Mouse (Mus musculus): ENCODE results near the gene Pik3r3. TPM values are rescaled to one million over a fixed set of nuclear protein-coding genes. Genes with fewer than 3 reads are reported as not detected.
"Not testable (repeated sequence)": the region's sequence is repeated elsewhere in the genome, so short reads cannot be mapped to it uniquely, and the experiment has no call there.

Pik3r3 gene
- polyA plus RNA-seq, 1 experiment = 5.7 TPM

DNA sequence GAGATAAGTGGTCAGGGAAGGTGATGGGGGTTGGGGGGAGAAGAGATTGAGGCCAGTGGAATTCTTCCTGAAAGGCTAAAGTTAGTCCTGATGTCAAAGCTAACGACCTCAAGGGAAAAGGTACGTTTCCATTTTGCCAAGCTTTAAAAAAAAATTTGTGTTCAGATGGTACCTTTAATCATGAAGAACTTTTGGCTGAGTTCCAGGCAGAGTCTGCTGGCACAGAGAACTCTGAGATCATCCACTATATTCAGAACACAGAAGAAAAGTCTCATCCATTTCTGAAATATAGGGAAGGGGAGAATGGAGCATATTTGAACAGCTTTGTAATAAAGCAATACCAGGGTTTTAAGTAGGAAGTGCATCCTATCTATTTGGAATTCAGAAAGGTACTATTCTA is 4.4 kb upstream of the Pik3r3 start:
- no peaks in the 10 kb centered on the region for H3K79me2 ChIP-seq (ENCODE audit: control insufficient read depth, insufficient read depth)
- H3K27me3 ChIP-seq (ENCODE audit: control insufficient read depth, insufficient read depth, insufficient read length) = no peaks in the 10 kb centered on the region
- H3K4me2 ChIP-seq (ENCODE audit: low read depth) = peak overlapping the region; percentile 4
- H3ac ChIP-seq (ENCODE audit: control insufficient read depth, insufficient read length) = no peak overlapping the region
- no peak for TF ChIP-seq CEBPB (IDR thresholded peaks at IDR 0.05; ENCODE audit: insufficient read depth, poor library complexity, severe bottlenecking)
- no peak for TF ChIP-seq MYOG (IDR thresholded peaks at IDR 0.05; ENCODE audit: control insufficient read depth in 1 of 3, insufficient read depth in 1 of 3, insufficient read length in 2 of 3, low read depth in 2 of 3)
- TF ChIP-seq POLR2A (IDR thresholded peaks at IDR 0.05; ENCODE audit: insufficient read length, low read depth) = no peak
- no peak for TF ChIP-seq MYOD1 (IDR thresholded peaks at IDR 0.05; ENCODE audit: control insufficient read depth in 1 of 3, insufficient read length in 2 of 3, low read depth in 2 of 3)
- no peak for TF ChIP-seq SRF (IDR thresholded peaks at IDR 0.05; ENCODE audit: control insufficient read depth, insufficient read length, low read depth)
- no peak for TF ChIP-seq REST (IDR thresholded peaks at IDR 0.05; ENCODE audit: insufficient read depth, insufficient read length)
- TF ChIP-seq E2F4 (IDR thresholded peaks at IDR 0.05; ENCODE audit: insufficient read depth) = no peak
- TF ChIP-seq USF1 (IDR thresholded peaks at IDR 0.05; ENCODE audit: low read depth) = no peak
- no peak for TF ChIP-seq POLR2AphosphoS2 (IDR thresholded peaks at IDR 0.05; ENCODE audit: insufficient read length, low read depth)
- no peak for TF ChIP-seq TCF12 (IDR thresholded peaks at IDR 0.05; ENCODE audit: insufficient read depth, poor library complexity, severe bottlenecking)
- no peak for TF ChIP-seq MAX (IDR thresholded peaks at IDR 0.05; ENCODE audit: low read depth)
- TF ChIP-seq TCF3 (IDR thresholded peaks at IDR 0.05; ENCODE audit: insufficient read length, low read depth) = no peak
- H3K36me3 ChIP-seq (ENCODE audit: control insufficient read depth, insufficient read depth) = no peaks in the 10 kb centered on the region
- no peak overlapping the region for H3K4me3 ChIP-seq

DNA sequence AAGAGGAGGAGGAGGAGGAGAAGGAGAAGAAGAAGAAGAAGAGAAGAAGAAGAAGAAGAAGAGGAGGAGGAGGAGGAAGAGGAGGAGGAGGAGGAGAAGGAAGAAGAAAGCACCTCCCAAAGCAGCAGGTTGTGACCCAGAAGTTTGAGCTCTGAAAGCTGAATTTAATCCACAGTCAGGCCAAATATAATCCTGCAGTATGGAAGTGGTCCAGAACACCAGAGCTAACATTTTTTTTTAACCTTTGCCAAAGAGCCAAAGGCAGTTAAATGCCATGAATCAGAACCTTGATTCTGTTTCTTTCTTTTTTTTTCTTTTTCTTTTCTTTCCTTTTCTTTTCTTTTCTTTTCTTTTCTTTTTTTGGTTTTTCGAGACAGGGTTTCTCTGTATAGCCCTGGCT is 3.8 kb upstream of the Pik3r3 start:
- not testable (repeated sequence) for H3K27me3 ChIP-seq (ENCODE audit: control insufficient read depth, insufficient read depth, insufficient read length); H3K79me2 ChIP-seq (ENCODE audit: control insufficient read depth, insufficient read depth); H3K4me3 ChIP-seq; H3K4me2 ChIP-seq (ENCODE audit: low read depth); H3ac ChIP-seq (ENCODE audit: control insufficient read depth, insufficient read length); H3K36me3 ChIP-seq (ENCODE audit: control insufficient read depth, insufficient read depth)

- Histone ChIP-seq H3K27me3 (ENCODE audit: control insufficient read depth, insufficient read depth, insufficient read length) (no peaks in the 10 kb centered on the region), H3K4me3 (no peak overlapping the region), H3K4me2 (ENCODE audit: low read depth) (no peak overlapping the region), H3ac (ENCODE audit: control insufficient read depth, insufficient read length) (no peak overlapping the region), H3K79me2 (ENCODE audit: control insufficient read depth, insufficient read depth) (peaks cover 10% of the 10 kb centered on the region), H3K36me3 (ENCODE audit: control insufficient read depth, insufficient read depth) (no peaks in the 10 kb centered on the region)
- no peak for TF ChIP-seq MYOG (IDR thresholded peaks at IDR 0.05; ENCODE audit: control insufficient read depth in 1 of 3, insufficient read depth in 1 of 3, insufficient read length in 2 of 3, low read depth in 2 of 3)
- no peak for TF ChIP-seq POLR2AphosphoS2 (IDR thresholded peaks at IDR 0.05; ENCODE audit: insufficient read length, low read depth)
- TF ChIP-seq MYOD1 (IDR thresholded peaks at IDR 0.05; ENCODE audit: control insufficient read depth in 1 of 3, insufficient read length in 2 of 3, low read depth in 2 of 3) = no peak
- TF ChIP-seq TCF12 (IDR thresholded peaks at IDR 0.05; ENCODE audit: insufficient read depth, poor library complexity, severe bottlenecking) = no peak
- no peak for TF ChIP-seq REST (IDR thresholded peaks at IDR 0.05; ENCODE audit: insufficient read depth, insufficient read length)
Observed at GRCm38 (mm10) chr4:116219056-116219455, 2.4 kb upstream of the Pik3r3 start.

- no peaks in the 10 kb centered on the region for H3K36me3 ChIP-seq (ENCODE audit: control insufficient read depth, insufficient read depth)
- no peaks in the 10 kb centered on the region for H3K27me3 ChIP-seq (ENCODE audit: control insufficient read depth, insufficient read depth, insufficient read length)
- H3K4me2 ChIP-seq (ENCODE audit: low read depth) = peak overlapping the region; percentile 57
- H3K79me2 ChIP-seq (ENCODE audit: control insufficient read depth, insufficient read depth) = peaks cover 17% of the 10 kb centered on the region
- peak overlapping the region; percentile 53 for H3ac ChIP-seq (ENCODE audit: control insufficient read depth, insufficient read length)
- peak overlapping the region; percentile 91 for H3K4me3 ChIP-seq
- TF ChIP-seq MYOG (IDR thresholded peaks at IDR 0.05; ENCODE audit: control insufficient read depth in 1 of 3, insufficient read depth in 1 of 3, insufficient read length in 2 of 3, low read depth in 2 of 3) = no peak
- TF ChIP-seq TCF12 (IDR thresholded peaks at IDR 0.05; ENCODE audit: insufficient read depth, poor library complexity, severe bottlenecking) = no peak
- TF ChIP-seq CEBPB (IDR thresholded peaks at IDR 0.05; ENCODE audit: insufficient read depth, poor library complexity, severe bottlenecking) = no peak
- TF ChIP-seq MYOD1 (IDR thresholded peaks at IDR 0.05; ENCODE audit: control insufficient read depth in 1 of 3, insufficient read length in 2 of 3, low read depth in 2 of 3) = no peak
- TF ChIP-seq POLR2AphosphoS2 (IDR thresholded peaks at IDR 0.05; ENCODE audit: insufficient read length, low read depth) = no peak
- no peak for TF ChIP-seq POLR2A (IDR thresholded peaks at IDR 0.05; ENCODE audit: insufficient read length, low read depth)
- TF ChIP-seq USF1 (IDR thresholded peaks at IDR 0.05; ENCODE audit: low read depth) = no peak
- no peak for TF ChIP-seq REST (IDR thresholded peaks at IDR 0.05; ENCODE audit: insufficient read depth, insufficient read length)
- TF ChIP-seq TCF3 (IDR thresholded peaks at IDR 0.05; ENCODE audit: insufficient read length, low read depth) = no peak
- no peak for TF ChIP-seq E2F4 (IDR thresholded peaks at IDR 0.05; ENCODE audit: insufficient read depth)
- TF ChIP-seq MAX (IDR thresholded peaks at IDR 0.05; ENCODE audit: low read depth) = no peak
- no peak for TF ChIP-seq SRF (IDR thresholded peaks at IDR 0.05; ENCODE audit: control insufficient read depth, insufficient read length, low read depth)
Observed at GRCm38 (mm10) chr4:116220071-116220650, 1.3 kb upstream of the Pik3r3 start.

DNA sequence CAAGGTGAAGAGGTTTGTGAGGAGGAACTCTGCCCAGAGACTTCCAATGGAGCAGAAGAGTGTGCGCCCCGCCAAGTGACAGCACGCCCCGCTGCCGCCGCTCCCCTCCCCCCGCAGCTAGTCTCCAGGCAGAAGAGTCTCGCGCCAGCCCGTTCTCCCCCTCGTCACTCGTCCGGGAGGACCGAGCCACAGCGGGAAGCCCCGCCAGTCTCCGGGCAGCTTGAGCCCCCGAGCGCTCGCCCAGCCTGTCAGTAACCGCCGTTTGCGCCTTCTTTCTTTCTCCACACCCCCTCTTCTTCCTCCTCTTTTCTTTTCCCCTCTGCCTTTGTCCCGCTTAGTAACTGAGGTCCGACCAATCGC is 658 bp upstream of the Pik3r3 start:
- TF ChIP-seq CEBPB (IDR thresholded peaks at IDR 0.05; ENCODE audit: insufficient read depth, poor library complexity, severe bottlenecking) (no peak), POLR2AphosphoS2 (IDR thresholded peaks at IDR 0.05; ENCODE audit: insufficient read length, low read depth) (peak; percentile 75), SRF (IDR thresholded peaks at IDR 0.05; ENCODE audit: control insufficient read depth, insufficient read length, low read depth) (no peak), POLR2A (IDR thresholded peaks at IDR 0.05; ENCODE audit: insufficient read length, low read depth) (peak; percentile 74), TCF12 (IDR thresholded peaks at IDR 0.05; ENCODE audit: insufficient read depth, poor library complexity, severe bottlenecking) (no peak), MAX (IDR thresholded peaks at IDR 0.05; ENCODE audit: low read depth) (no peak), E2F4 (IDR thresholded peaks at IDR 0.05; ENCODE audit: insufficient read depth) (no peak), MYOD1 (IDR thresholded peaks at IDR 0.05; ENCODE audit: control insufficient read depth in 1 of 3, insufficient read length in 2 of 3, low read depth in 2 of 3) (no peak), MYOG (IDR thresholded peaks at IDR 0.05; ENCODE audit: control insufficient read depth in 1 of 3, insufficient read depth in 1 of 3, insufficient read length in 2 of 3, low read depth in 2 of 3) (no peak), USF1 (IDR thresholded peaks at IDR 0.05; ENCODE audit: low read depth) (no peak), REST (IDR thresholded peaks at IDR 0.05; ENCODE audit: insufficient read depth, insufficient read length) (no peak), TCF3 (IDR thresholded peaks at IDR 0.05; ENCODE audit: insufficient read length, low read depth) (no peak)

More for the DNA sequence above, 658 bp upstream of the Pik3r3 start:
- Histone ChIP-seq H3K27me3 (ENCODE audit: control insufficient read depth, insufficient read depth, insufficient read length) (no peaks in the 10 kb centered on the region), H3K36me3 (ENCODE audit: control insufficient read depth, insufficient read depth) (no peaks in the 10 kb centered on the region), H3K4me3 (peak overlapping the region; percentile 91), H3ac (ENCODE audit: control insufficient read depth, insufficient read length) (peak overlapping the region; percentile 53), H3K79me2 (ENCODE audit: control insufficient read depth, insufficient read depth) (peaks cover 17% of the 10 kb centered on the region), H3K4me2 (ENCODE audit: low read depth) (peak overlapping the region; percentile 57)
